Mouse (Mus musculus) CH12.LX (cell line): ENCODE data around the gene Pkp1. TPM values are rescaled to one million over a fixed set of nuclear protein-coding genes. Genes with fewer than 3 reads are reported as not detected.

ENCODE experiments used
- DNase-seq: peaks from one replicate; pipeline ENCODE4 v3.0.0-alpha.2; 2013; ENCODE audit errors: extremely low read depth
- H3K27ac ChIP-seq: 2 replicates; pipeline ENCODE4 v1.5.1; 2012; ENCODE audit warnings: low read depth, mild to moderate bottlenecking, control low read depth, moderate library complexity; ENCODE audit not compliant: insufficient read depth
- H3K27me3 ChIP-seq: replicated peaks from 2 replicates; pipeline ENCODE3; 2012; ENCODE audit warnings: inconsistent platforms
- H3K36me3 ChIP-seq, 2 experiments: replicated peaks in 1 of 2; 2 replicates each; pipeline versions ENCODE3 to v1.6.1; 2012; ENCODE audit warnings: inconsistent platforms in 1 of 2, low read length in 1 of 2, mild to moderate bottlenecking in 1 of 2, mixed read lengths in 1 of 2, moderate library complexity in 1 of 2; ENCODE audit not compliant: control insufficient read depth in 1 of 2, insufficient read depth in 1 of 2
- H3K4me1 ChIP-seq, 2 experiments: 2 replicates each; pipeline ENCODE4 v1.6.1; 2012; ENCODE audit warnings: inconsistent platforms in 1 of 2, moderate library complexity in 1 of 2; ENCODE audit not compliant: insufficient read depth in 2 of 2, control insufficient read depth in 1 of 2
- H3K4me2 ChIP-seq: 2 replicates; pipeline ENCODE4 v1.6.1; 2012; ENCODE audit warnings: low read depth, mild to moderate bottlenecking, control low read depth; ENCODE audit not compliant: poor library complexity, insufficient read depth, severe bottlenecking
- H3K4me3 ChIP-seq, 3 experiments: fragments of 150-350 bp in 1 of 3; sonication (generic) in 1 of 3; replicated peaks in 1 of 3; 2 replicates each; pipeline versions ENCODE3 to v1.5.1; 2011 to 2012; ENCODE audit warnings: low read depth in 2 of 3, low read length in 2 of 3, mild to moderate bottlenecking in 2 of 3, moderate library complexity in 2 of 3, control low read depth in 1 of 3, improper control_type of control experiment in 1 of 3, inconsistent platforms in 1 of 3, mixed read lengths in 1 of 3; ENCODE audit not compliant: poor library complexity in 1 of 3
- H3K79me2 ChIP-seq: replicated peaks from 2 replicates; pipeline ENCODE4 v1.6.1; 2012; ENCODE audit warnings: mild to moderate bottlenecking, moderate library complexity; ENCODE audit not compliant: control insufficient read depth, poor library complexity, insufficient read depth, severe bottlenecking; ENCODE audit errors: extremely low read depth
- H3K9ac ChIP-seq: 2 replicates; pipeline ENCODE4 v1.6.1; 2012; ENCODE audit warnings: low read depth, mild to moderate bottlenecking, control low read depth, moderate library complexity; ENCODE audit not compliant: insufficient read depth
- H3K9me3 ChIP-seq: replicated peaks from 2 replicates; pipeline ENCODE3; 2012; ENCODE audit warnings: low read length, inconsistent platforms, mixed read lengths
- CHD2 ChIP-seq: IDR thresholded peaks from 2 replicates; pipeline ENCODE4 v1.6.1; 2011; ENCODE audit warnings: low read length, improper control_type of control experiment
- EP300 ChIP-seq: IDR thresholded peaks from 2 replicates; pipeline ENCODE4 v1.6.1; 2011; ENCODE audit warnings: low read length, improper control_type of control experiment
- ETS1 ChIP-seq: conservative IDR thresholded peaks from 2 replicates; pipeline ENCODE4 v1.6.1; 2012; ENCODE audit warnings: low read depth, mild to moderate bottlenecking, inconsistent platforms, low read length, improper control_type of control experiment, moderate library complexity
- GABPA ChIP-seq: IDR thresholded peaks from 2 replicates; pipeline ENCODE4 v1.6.1; 2012; ENCODE audit warnings: low read depth, low read length, improper control_type of control experiment, inconsistent platforms; ENCODE audit not compliant: insufficient replicate concordance
- HCFC1 ChIP-seq: IDR thresholded peaks from 2 replicates; pipeline ENCODE4 v1.6.1; 2012; ENCODE audit warnings: low read depth, mild to moderate bottlenecking, inconsistent platforms, low read length, improper control_type of control experiment
- IRF4 ChIP-seq: IDR thresholded peaks from 2 replicates; pipeline ENCODE4 v1.6.1; 2014; ENCODE audit warnings: low read depth, mild to moderate bottlenecking, inconsistent platforms, low read length, improper control_type of control experiment
- KAT2A ChIP-seq: IDR thresholded peaks from 2 replicates; pipeline ENCODE4 v1.6.1; 2012; ENCODE audit warnings: low read length, improper control_type of control experiment, inconsistent platforms; ENCODE audit not compliant: insufficient replicate concordance
- MAFK ChIP-seq: IDR thresholded peaks from 2 replicates; pipeline ENCODE4 v1.6.1; 2011; ENCODE audit warnings: low read length, improper control_type of control experiment; ENCODE audit not compliant: insufficient replicate concordance
- MXI1 ChIP-seq: IDR thresholded peaks from 2 replicates; pipeline ENCODE4 v1.6.1; 2011; ENCODE audit warnings: mild to moderate bottlenecking, low read depth, low read length, improper control_type of control experiment
- POLR2AphosphoS2 ChIP-seq: IDR thresholded peaks from 2 replicates; pipeline ENCODE4 v1.6.1; 2011; ENCODE audit warnings: low read depth, low read length, improper control_type of control experiment
- RAD21 ChIP-seq: IDR thresholded peaks from 2 replicates; pipeline ENCODE4 v1.6.1; 2011; ENCODE audit warnings: low read depth, mild to moderate bottlenecking, low read length, improper control_type of control experiment, moderate library complexity
- SMC3 ChIP-seq: IDR thresholded peaks from 2 replicates; pipeline ENCODE4 v1.6.1; 2011; ENCODE audit warnings: low read depth, low read length, improper control_type of control experiment
- TBP ChIP-seq: conservative IDR thresholded peaks from 2 replicates; pipeline ENCODE4 v1.6.1; 2011; ENCODE audit warnings: low read depth, low read length, improper control_type of control experiment
- TCF12 ChIP-seq: IDR thresholded peaks from 2 replicates; pipeline ENCODE4 v1.6.1; 2014; ENCODE audit warnings: low read depth, mild to moderate bottlenecking, inconsistent platforms, low read length, improper control_type of control experiment
- ZC3H11A ChIP-seq: IDR thresholded peaks from 2 replicates; pipeline ENCODE4 v1.6.1; 2012; ENCODE audit warnings: low read depth, mild to moderate bottlenecking, inconsistent platforms, low read length, improper control_type of control experiment
- ZMIZ1 ChIP-seq: IDR thresholded peaks from 2 replicates; pipeline ENCODE4 v1.6.1; 2012; ENCODE audit warnings: low read depth, mild to moderate bottlenecking, inconsistent platforms, low read length, improper control_type of control experiment
- dilution Hi-C: fragments of 300-500 bp; cut with MboI; formaldehyde crosslinking; loops from 2 replicates; pipeline ENCODE4 v1.14.3; 2020; ENCODE audit warnings: low sequenced_read_pairs; ENCODE audit not compliant: extremely low pct_unique_long_range_greater_than_20kb, extremely low pct_ligation_motif_present
- in situ Hi-C: fragments of 300-500 bp; cut with MboI; formaldehyde crosslinking; loops from 3 replicates; pipeline ENCODE4 v1.14.3; 2019; ENCODE audit warnings: low sequenced_read_pairs, low pct_ligation_motif_present, low pct_unique_long_range_greater_than_20kb, mixed read lengths
- polyA plus RNA-seq: library from polyadenylated mRNA; unstranded; fragments of >175 nt; gene quantifications from 2 replicates; pipeline ENCODE4 v1.2.1, GENCODE M21; 2012; ENCODE audit warnings: low read depth; ENCODE audit not compliant: insufficient read length
- total RNA-seq, 2 experiments: library from RNA; depleted of rRNA; stranded (reverse); fragments of 300-350 nt in 1 of 2; fragments of >200 nt in 1 of 2; gene quantifications; 2 replicates each; pipeline ENCODE4 v1.2.3; 2012 to 2014

Gene Pkp1
- total and polyA plus RNA-seq, 3 experiments: not detected

DNA sequence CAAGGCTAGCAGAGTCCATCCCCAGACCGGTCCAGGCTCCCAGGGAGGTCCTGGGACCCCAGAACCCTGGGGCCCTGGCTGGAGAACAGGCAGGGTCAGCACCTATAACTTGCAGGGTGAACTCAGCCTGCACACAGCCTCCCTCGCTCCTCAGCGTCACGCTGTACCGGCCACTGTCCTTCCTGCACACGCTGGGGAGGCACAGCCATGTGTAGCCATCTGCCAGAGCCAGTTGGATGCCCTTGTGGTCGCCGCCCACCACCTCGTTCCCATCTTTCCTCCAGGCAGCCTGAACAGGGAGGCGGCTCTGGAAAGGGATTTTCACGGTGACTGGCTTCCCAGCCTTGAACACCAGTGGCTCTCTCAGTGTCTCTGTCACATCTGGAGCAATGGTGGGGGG is 45.6 kb upstream of the Pkp1 start:
- Histone ChIP-seq H3K27ac (no peak overlapping the region), H3K79me2 (no peaks in the 10 kb centered on the region), H3K4me3 (no peak overlapping the region), H3K9me3 (no peaks in the 10 kb centered on the region), H3K9ac (no peak overlapping the region), H3K4me2 (no peak overlapping the region), H3K36me3 (no peaks in the 10 kb centered on the region), H3K4me1 (no peaks in the 10 kb centered on the region), H3K27me3 (peaks cover 95% of the 10 kb centered on the region)
- dilution Hi-C loops (no loop called here), in situ Hi-C loops (loop anchor here (10.0 kb wide), 1 partner anchor 80 kb away; no protein-coding TSS in a partner anchor)
- TF ChIP-seq ZC3H11A (no peak), KAT2A (no peak), MXI1 (no peak), CHD2 (no peak), ETS1 (no peak), GABPA (no peak), ZMIZ1 (no peak), HCFC1 (no peak), TCF12 (no peak), RAD21 (no peak), SMC3 (no peak), TBP (no peak)
- no peak for DNase-seq

GRCm38 (mm10) chr1:135963177-135963576 is 44.2 kb upstream of the Pkp1 start:
- Histone ChIP-seq H3K36me3 (no peaks in the 10 kb centered on the region), H3K9ac (no peak overlapping the region), H3K9me3 (no peaks in the 10 kb centered on the region), H3K4me3 (no peak overlapping the region), H3K27me3 (peaks cover 92% of the 10 kb centered on the region), H3K4me1 (no peaks in the 10 kb centered on the region), H3K27ac (no peak overlapping the region), H3K79me2 (no peaks in the 10 kb centered on the region), H3K4me2 (no peak overlapping the region)
- no peak for DNase-seq
- TF ChIP-seq CHD2 (no peak), IRF4 (no peak), MAFK (peak; percentile 88), EP300 (no peak), POLR2AphosphoS2 (no peak)
- dilution Hi-C loops (no loop called here), in situ Hi-C loops (loop anchor here (10.0 kb wide), 1 partner anchor 82 kb away; no protein-coding TSS in a partner anchor)
